Mouse (Mus musculus) adrenal gland, adult 8-10 months (tissue): ENCODE results near the gene Trim62. TPM values are rescaled to one million over a fixed set of nuclear protein-coding genes. Genes with fewer than 3 reads are reported as not detected.
A peak's percentile ranks its signal among the peaks of the same experiment; 100 is the strongest.

ENCODE experiments used
- DNase-seq: peaks from one replicate; pipeline ENCODE4 v3.0.0; 2022
- total RNA-seq, 4 experiments: library from RNA; stranded (reverse); gene quantifications; 2 replicates each; pipeline ENCODE4 v1.2.4; 2022

Trim62 gene
- total RNA-seq, 4 experiments from 2014 or later, result 9.0 to 14.6 (median 11.1) TPM

DNA sequence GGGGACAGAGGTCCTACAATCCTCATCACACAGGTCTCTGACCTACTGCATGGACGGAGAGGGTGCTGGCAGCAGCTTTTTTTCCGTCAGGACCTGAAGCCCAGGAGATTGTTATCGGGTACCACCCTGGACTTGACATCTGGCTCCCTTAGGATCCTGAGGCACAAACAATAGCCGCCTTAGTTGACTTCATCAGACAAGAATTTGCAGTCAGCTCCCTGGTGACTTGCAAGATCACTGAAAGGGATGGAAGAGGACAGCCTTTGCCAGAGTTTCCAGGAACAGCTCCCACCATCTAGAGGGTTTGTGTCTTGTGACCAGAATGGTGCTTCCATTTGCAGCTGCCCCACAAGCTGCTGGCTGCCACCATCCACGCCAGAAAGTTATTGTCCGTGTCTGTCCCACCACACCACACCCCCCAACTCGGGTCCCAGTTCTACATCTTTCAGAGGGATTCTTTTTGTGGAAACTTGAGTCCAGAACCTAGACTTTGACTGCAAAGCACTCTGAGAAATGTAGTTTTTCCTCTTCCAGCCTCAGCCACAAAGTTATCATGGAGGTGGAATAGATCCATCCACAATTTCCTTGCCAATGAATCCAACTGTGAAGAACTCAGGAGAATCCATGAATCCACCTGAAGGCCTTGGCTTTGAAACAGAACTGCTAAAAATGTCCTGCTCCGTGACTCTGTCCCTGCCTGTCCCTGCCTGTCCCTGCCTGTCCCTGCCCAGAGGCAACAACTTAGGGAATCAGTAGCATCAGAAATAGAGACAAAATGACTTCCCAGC lies 27.1 kb downstream of the Trim62 start:
- DNase-seq, result no peak

DNA sequence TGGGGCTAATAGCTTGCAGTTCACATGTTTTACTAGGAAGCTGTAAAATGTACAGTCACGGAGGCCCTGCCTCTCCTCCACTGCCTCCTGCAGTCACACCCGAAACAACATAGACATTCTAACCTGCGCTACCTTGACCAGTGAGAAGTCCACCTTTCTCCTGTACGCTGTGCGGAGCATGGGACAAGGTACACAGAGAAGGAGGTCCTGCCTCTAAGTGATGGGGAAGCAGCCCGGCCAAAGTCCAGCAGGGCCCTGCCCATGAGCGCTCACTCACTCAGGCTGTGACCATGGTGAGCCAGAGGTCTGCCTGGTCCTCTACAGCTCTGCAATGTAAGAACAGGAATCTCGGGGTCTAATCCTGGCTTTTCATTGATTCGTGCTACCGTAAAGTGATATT lies 28.7 kb downstream of the Trim62 start:
- no peak for DNase-seq

DNA sequence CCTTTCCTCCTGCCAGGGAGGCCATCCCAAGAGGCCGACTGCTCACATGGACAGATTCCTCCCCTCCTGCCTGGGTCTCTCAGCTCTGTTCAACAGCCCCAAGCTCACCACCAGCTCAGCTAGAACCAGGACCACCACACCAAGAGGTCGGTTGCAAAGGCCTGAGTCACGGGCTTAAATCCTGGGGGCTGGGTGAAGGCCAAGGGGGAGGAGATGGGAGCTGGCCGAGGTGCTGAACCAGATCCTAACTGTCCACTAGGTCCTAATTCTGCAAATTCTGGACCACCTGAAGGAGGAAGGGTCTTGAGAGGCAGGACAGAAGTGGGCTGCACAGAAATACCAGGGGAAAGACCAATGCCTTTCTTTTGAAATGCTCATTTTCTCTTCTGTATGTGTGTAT lies 30.4 kb downstream of the Trim62 start:
- no peak for DNase-seq

DNA sequence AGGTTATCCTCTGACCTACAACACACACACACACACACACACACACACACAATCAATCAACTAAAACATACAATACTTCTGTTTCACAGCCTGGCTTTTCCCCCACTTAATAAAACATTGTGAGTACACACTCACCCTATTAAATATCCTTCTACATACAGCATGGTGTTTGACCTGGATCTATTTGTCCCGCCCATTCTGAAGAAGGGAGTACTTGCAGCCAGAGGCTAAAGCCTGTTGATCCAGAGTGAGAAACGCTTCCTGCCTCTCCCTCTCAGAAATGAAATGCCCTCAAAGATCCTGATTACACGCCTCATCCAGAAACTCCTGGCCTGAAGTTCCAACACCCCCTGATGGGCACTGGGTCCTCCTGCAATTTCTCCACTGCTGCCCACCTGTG lies 33.7 kb downstream of the Trim62 start:
- DNase-seq, result no peak

DNA sequence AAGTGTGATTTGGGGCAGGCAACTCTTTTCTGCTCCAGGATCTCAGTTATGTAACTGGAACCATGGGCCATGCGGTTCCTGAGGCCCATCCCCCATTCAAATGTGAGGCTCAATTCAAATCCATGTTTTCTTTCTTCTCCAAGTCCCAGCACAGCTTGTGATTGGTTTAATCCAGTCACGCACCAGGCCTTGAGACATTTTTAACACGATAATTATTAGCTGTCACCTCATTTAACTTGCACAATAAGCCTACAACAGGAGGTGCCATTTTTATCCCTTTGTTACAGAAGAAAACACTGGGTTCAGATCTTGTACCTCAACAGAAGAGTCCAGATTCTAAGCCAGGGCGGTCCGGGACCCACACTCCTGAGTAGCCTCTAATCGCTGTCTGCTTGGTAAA lies 34.4 kb downstream of the Trim62 start:
- no peak for DNase-seq

DNA sequence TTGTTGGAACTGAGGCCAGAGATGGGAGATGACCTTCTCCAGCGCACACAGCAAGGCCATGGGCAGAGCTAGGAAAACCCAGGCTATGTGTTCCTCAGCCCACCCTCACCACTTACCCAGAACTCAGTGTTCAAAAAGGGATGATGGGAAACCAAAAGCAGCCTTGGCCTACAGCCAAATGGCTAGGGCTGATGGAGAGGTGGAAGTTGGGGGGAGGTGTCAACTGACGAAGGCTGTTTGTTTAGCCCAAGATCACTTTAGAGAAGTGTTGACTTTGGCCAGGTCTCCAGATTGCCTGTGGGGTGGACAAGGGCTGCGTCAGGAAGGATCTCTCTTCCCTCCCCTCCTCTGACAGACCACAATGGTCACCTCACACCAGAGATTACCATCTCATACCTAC lies 34.8 kb downstream of the Trim62 start:
- no peak for DNase-seq

DNA sequence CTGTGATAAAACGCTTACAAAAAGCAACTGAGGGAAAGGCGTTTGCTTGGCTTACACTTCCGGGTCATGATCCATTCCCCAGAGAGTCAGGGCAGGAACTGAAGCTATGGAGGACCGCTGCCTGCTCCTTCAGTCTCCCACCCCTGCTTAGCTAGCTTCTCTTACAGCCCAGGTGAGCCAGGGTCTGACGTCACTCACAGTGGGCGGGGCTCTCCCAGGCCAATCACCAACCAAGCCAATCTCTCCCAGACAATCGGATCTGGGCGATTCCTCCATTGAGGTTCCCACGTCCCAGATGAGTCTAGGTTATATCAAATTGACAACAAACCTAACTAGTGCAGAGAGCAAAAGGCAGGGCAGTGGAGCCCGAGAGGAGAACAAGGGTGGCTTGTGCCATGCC lies 35.7 kb downstream of the Trim62 start:
- DNase-seq, result no peak

GRCm38 (mm10) chr4:128923603-128924002 lies 40.2 kb downstream of the Trim62 start:
- no peak for DNase-seq

DNA sequence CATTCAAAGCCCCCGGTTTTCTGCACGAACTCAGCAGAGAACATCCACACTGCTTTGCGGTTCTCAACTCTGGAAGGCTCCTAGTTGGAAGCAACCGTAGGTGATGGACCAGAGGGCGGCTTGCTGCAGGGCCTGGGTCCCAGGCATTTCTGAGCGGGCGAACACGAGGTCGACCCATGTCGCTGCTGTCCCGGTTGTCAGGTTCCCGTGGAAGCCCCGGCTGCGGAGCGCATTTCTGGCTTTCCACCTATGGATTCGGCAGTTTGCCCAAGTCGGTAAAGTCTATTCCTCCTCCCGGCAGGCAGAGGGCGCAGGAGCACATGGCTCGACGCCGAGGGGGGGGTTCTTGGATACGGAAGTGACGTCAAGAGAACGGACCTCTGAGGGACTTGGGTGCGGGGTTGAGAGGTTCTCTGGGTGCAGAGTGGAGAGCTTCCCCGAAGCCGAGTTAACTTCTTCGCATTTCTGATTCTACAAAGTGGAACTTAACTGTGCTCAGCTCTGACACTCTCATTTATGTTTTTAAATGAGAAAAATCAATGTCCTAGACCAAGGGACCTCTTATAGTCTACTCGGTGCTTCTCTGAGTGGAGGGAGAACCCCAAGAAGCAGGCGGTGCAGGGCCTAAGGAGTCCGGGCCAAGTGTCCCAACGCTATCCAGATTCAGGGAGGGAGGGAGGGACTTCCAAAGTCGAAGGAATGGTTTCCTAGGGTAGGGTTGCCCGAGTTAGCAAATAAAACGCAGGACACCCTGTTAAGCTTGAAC lies 41.6 kb downstream of the Trim62 start:
- DNase-seq, result peak; percentile 63

DNA sequence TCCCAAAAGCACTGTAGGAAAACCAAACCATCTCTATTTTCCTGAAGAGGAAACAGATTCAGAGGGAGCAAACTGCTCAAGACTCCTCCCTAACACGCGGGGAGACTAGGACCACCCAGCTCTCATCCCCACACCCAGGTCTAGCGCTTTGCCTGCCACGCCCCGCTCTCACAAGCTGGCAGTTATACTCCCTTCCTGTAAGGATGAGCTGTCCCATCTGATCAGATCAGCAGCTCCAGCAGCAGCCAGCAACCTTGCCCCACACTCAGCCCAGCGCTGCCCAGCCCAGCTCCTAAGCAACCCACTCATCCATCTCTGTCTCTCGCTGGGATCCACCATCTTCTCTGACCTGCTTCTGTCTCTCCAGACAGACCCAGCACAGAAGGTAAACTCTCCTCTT lies 49.4 kb downstream of the Trim62 start:
- DNase-seq, result no peak

DNA sequence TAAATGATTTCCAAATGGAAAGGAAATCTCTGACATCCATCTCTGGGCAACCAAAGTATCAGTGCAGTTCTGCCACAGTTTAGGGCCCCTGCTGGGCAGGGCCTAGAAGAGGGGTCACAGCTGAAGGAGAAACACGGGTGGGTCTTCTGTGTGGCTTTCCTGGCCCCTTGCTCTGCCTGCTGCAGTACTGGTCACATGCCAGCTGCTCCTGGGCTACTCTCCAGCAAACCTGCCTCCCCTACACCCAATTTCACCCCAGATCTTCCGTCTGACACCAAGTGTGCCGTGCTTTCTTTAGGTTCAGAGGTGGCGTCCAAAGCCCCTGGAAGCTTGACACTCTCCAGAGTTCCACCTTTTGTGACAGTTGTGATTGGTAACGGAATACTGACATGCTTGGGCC lies 52.2 kb downstream of the Trim62 start:
- DNase-seq, result no peak

DNA sequence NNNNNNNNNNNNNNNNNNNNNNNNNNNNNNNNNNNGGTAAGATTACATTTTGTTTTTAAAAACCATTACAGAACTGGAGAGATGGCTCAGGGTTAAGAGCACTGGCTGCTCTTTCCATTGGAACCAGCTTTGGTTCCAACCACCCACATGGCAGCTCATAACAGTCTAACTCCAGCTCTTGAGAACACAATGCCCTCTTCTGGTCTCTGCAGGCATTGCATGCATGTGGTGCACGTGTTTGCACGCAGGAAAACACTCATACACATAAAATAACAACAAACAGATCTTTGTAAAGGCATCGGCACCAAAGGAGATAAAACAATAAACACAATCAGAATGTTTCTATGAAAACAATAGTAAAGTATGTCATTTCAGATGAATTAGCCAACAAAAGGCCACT lies 59.0 kb downstream of the Trim62 start:
- no peak for DNase-seq

DNA sequence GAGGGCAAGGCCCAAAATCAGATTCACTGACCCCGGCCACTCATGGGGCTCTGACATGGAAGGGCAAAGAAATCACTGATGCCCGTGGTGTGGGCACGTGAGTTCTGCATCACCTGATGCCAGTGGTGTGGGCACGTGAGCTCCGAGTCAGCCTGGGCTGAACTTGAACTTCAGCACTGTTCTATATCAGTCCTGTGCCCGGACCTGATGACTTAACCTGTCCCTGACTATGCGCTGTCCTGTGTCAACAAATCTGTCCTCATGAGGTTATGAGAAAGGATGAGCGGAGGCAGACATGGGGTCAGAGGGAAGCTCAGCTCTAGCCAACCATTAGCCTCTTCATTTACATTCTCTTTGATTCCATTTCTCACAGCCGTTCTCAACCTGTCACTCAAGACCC lies 63.4 kb downstream of the Trim62 start:
- DNase-seq, result no peak

DNA sequence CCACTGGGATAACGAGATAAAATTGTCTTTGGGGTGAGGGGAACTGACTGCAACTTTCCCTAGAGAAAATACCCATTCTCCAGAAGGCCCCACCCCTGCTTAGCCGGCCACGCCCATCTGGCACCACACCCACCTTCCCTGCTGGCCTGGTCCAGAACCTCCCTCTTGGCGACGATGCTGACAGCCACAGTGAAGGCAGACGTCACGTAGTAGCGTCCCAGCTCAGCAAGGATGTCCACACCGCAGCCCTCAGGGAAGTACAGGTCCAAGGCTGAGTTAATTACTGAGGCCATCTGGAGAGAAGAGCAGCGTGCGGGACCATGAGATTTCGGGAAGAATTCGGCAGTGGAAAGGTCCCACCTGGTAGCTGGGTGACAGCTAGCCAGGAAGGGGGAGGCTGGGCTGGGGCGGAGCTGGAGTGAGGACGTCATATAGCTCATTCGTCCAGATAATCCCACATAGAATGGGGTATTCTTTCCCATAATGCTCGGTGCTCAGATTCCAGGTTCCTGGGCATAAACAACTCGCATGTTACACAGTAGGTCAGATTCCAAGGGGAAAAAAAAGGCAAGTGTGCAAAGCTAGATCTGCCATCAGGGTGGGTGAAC lies 64.0 kb downstream of the Trim62 start:
- no peak for DNase-seq

GRCm38 (mm10) chr4:128948137-128948674 lies 64.8 kb downstream of the Trim62 start:
- DNase-seq, result no peak

DNA sequence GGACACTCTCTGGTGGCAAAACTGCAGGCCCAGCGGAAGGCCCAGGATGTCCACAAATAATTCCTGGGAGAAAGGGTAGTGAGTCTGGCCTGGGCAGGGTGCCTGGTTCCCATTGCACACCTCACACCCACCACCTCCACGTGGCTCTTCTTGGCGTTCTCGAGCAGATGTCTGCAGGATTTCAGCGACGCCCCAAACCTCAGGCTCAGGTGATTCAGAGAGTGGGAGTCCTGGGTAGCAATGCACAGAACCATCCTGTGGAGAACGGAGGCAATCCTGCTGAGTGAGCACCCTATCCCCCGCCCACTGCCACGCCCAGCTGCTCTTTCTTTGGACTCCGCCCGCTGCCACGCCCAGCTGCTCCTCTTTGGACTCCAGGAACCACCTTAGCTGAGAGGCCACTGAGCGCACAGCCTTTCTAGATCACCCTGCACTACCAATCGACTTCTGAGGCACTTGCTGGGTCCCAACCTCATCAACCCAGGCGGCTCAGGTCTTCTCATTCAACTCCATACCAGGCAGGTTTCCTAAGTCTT lies 66.2 kb downstream of the Trim62 start:
- no peak for DNase-seq

- no peak for DNase-seq
Observed at GRCm38 (mm10) chr4:128950461-128950860, 67.1 kb downstream of the Trim62 start.

DNA sequence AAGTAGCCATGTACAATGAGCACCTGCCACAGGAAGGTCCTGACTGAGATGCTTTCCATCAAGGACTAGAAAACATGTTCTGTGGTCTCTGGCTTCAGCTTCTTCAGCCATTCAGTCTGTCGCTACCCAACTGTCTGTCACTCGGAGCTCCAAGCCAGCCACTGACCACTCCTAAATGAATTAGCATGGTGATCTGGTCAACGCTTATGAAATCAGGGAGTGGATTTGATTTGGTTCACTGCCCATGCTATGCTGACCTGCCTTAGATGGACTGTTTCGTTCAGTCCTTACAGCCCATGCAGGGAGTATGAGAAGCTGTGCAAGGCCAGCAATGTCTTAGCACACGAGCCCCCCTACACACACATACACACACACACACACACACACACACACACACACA lies 70.5 kb downstream of the Trim62 start:
- no peak for DNase-seq

GRCm38 (mm10) chr4:128957155-128957911 lies 74.0 kb downstream of the Trim62 start:
- DNase-seq, result peak; percentile 49

GRCm38 (mm10) chr4:128958156-128958555 lies 74.8 kb downstream of the Trim62 start:
- DNase-seq, result peak; percentile 49

DNA sequence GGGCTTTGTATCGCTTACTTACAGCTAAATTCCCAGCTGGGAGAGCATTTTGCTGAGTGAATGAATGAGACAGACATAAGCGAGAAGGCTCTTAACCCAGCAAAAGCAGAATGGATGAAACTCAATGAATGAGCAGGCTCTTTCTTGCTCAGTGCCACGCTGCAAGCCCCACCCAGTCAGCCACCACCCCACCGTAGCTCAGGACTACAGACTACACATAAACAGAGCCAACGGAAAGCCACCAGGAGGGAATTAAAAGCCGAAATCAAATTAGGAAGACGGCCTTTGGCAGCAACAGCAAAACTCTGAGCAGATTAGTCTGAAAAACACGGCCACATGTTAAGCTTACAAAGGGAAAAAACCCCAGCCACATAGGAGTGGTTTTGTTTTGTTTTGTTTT lies 75.5 kb downstream of the Trim62 start:
- no peak for DNase-seq

DNA sequence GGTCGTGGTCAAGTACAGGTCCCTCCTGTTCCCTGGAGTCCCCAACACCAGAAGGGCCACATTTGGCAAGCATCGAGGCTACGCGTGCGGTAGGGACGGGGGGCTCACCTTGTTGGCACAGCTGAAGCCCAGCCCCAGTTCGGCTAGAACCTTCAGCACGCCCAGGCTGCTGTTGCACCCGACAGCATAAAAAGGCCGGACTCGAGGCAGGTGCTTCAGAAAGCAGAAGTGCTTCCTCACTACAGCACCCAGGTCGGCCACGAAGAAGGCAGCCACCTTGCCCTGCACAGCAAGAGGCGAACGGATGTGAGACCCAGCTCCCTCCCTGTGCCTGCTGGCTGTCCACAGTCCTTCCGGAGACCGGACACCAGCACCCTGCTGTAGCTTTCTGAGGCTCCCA lies 76.3 kb downstream of the Trim62 start:
- no peak for DNase-seq
